Mouse (Mus musculus): ENCODE measurements around the gene Slc22a2. TPM values are rescaled to one million over a fixed set of nuclear protein-coding genes. Genes with fewer than 3 reads are reported as not detected.

Slc22a2 gene
- total RNA-seq, 2 experiments from 2014 or later: 0.45 to 6.8 TPM

- DNase-seq (ENCODE audit: low spot score in 2 of 2): no peak
Measured at GRCm38 (mm10) chr17:12677139-12677538, 93.2 kb downstream of the Slc22a2 start.

Other genes with a start within 250 kb of the Slc22a2 start
- 100 to 1,000 TPM in 1 of 2 experiments, 1 to 10 TPM in 1; 4.5 to 184 TPM for gene Plg, start 205.5 kb upstream of the Slc22a2 start, total RNA-seq (2021)
- 1 to 10 TPM in 1 of 2 experiments, under 1 TPM in 1; 0.90 to 1.2 TPM for gene Slc22a3, start 76.4 kb upstream of the Slc22a2 start, total RNA-seq (2021)
- 10 to 100 TPM in 1 of 2 experiments, 1 to 10 TPM in 1; 4.5 to 17.4 TPM for gene Slc22a1, start 91.7 kb downstream of the Slc22a2 start, total RNA-seq (2021)
- gene Igf2r, start 185.5 kb downstream of the Slc22a2 start, total RNA-seq (2021): 10 to 100 TPM; 76.4 to 82.0 TPM

Measured in adrenal gland, postnatal 4 days (tissue).